Mouse (Mus musculus): ENCODE measurements around the gene Nags. TPM values are rescaled to one million over a fixed set of nuclear protein-coding genes. Genes with fewer than 3 reads are reported as not detected.

Nags gene
- polyA plus RNA-seq, 1 experiment = 0.16 TPM

DNA sequence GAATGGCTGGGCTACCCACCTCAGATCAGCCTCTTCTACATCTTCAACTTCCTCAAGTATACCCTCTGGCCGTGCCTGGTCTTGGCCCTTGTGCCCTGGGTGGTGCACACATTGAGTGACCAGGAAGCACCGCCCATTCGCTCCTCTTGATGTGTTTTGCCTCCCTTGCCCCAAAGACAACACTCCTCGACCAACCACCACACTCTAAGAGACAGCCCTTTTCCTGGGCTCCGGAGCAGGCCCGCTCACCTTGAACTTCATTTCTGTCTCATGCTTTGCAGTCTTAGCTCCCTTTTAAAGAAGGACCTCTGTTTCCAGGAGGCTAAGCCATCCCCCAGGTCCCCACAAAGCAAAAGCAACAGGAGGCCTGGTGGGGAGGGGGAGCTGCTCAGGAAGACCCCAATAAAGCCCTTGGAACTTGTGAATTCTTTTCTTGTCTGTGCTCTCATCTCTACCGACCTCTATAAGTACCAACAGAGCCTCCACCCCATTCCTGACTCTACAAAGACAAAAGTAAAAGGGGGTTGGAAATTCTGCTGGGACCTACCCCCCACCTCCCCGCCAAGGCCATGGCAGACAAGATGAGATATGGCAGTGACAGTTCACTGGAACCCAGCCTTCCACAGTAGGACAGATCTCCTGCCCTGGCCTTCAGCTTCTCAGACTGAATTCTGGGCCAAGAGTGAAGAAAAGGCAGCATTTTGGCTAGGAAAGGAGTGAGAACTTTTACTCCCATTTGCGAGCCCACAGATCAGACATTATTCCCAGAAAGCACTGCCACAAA lies 48.5 kb downstream of the Nags start:
- Histone ChIP-seq H3K4me1 (ENCODE audit: control insufficient read depth) (peaks cover 33% of the 10 kb centered on the region), H3K27me3 (ENCODE audit: control insufficient read depth) (no peaks in the 10 kb centered on the region), H3K36me3 (ENCODE audit: control insufficient read depth) (peaks cover 41% of the 10 kb centered on the region), H3K9me3 (ENCODE audit: control insufficient read depth, low read length) (no peaks in the 10 kb centered on the region), H3K4me3 (replicated peaks) (no peak overlapping the region)
- TF ChIP-seq TAL1 (IDR thresholded peaks at IDR 0.05; ENCODE audit: low read length) (no peak), GATA1 (IDR thresholded peaks at IDR 0.05; ENCODE audit: low read length) (no peak)

DNA sequence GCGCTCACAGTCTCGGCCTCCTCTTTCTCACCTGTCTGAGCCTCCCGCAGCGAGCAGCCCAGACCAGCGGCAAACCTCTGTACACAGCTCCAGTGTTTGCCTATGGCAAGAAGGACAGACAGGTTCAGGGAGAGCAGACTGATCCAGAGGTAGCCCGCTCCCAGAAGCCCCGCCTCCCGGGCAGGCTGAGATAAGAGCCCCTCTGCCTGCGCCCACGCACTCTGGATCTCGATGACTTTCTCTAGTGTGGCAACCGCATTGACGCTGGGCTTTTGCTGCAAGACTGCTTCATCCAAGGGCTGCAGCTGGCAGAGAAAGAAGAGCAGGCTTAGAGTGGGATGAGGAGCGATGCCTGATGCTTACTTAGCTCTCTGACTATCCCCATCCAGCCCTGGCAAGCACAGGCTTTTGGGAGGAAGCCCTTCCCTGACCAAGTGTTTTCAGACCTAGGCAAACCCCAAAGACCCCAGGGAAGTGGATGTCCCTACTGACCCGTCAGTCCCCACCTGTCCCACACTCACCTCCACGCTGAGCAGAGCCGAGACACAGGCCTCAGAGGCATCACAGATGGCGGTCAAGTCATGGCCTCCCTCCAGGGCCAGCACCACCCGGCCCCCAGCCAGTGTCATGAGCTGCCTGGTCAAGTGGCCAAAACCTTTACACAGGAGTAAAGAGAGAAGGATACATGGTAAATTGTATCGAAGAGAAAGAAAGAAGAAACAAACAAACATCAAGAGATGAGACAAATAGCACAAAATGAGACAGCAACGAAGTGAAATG lies 50.9 kb downstream of the Nags start:
- Histone ChIP-seq H3K36me3 (ENCODE audit: control insufficient read depth) (peaks cover 62% of the 10 kb centered on the region), H3K9me3 (ENCODE audit: control insufficient read depth, low read length) (no peaks in the 10 kb centered on the region), H3K27me3 (ENCODE audit: control insufficient read depth) (no peaks in the 10 kb centered on the region), H3K4me1 (ENCODE audit: control insufficient read depth) (peaks cover 10% of the 10 kb centered on the region), H3K4me3 (replicated peaks) (no peak overlapping the region)
- no peak for TF ChIP-seq TAL1 (IDR thresholded peaks at IDR 0.05; ENCODE audit: low read length)
- TF ChIP-seq GATA1 (IDR thresholded peaks at IDR 0.05; ENCODE audit: low read length) = no peak

- H3K4me3 ChIP-seq (replicated peaks) = no peak overlapping the region
Observed at GRCm38 (mm10) chr11:102198245-102198644, 52.9 kb downstream of the Nags start.

More at GRCm38 (mm10) chr11:102198245-102198644, 52.9 kb downstream of the Nags start:
- Histone ChIP-seq H3K27me3 (ENCODE audit: control insufficient read depth) (no peaks in the 10 kb centered on the region), H3K4me1 (ENCODE audit: control insufficient read depth) (peaks cover 7% of the 10 kb centered on the region), H3K36me3 (ENCODE audit: control insufficient read depth) (peaks cover 72% of the 10 kb centered on the region), H3K9me3 (ENCODE audit: control insufficient read depth, low read length) (no peaks in the 10 kb centered on the region)
- TF ChIP-seq TAL1 (IDR thresholded peaks at IDR 0.05; ENCODE audit: low read length) = no peak
- no peak for TF ChIP-seq GATA1 (IDR thresholded peaks at IDR 0.05; ENCODE audit: low read length)

Other genes starting within 250 kb of the Nags start
- gene Sost, start 178.5 kb upstream of the Nags start, polyA plus RNA-seq (2012) = 0.02 TPM in 1 of 2 replicates, not detected in the other
- gene Cfap97d1, start 161.2 kb upstream of the Nags start, polyA plus RNA-seq (2012) = not detected in 2 replicates
- gene Dusp3, start 158.5 kb upstream of the Nags start, polyA plus RNA-seq (2012) = 0.02 and 0.03 TPM in 2 replicates
- 0.05 TPM in 1 of 2 replicates, not detected in the other for gene Mpp3, start 117.1 kb upstream of the Nags start, polyA plus RNA-seq (2012)
- gene Cd300lg, start 104.0 kb upstream of the Nags start, polyA plus RNA-seq (2012) = not detected in 2 replicates
- 21.2 and 24.5 TPM in 2 replicates for gene Mpp2, start 57.0 kb upstream of the Nags start, polyA plus RNA-seq (2012)
- not detected in 2 replicates for gene Ppy, start 44.2 kb upstream of the Nags start, polyA plus RNA-seq (2012)
- gene Pyy, start 37.7 kb upstream of the Nags start, polyA plus RNA-seq (2012) = not detected in 2 replicates
- 1.1 and 1.7 TPM in 2 replicates for gene Tmem101, start 10.9 kb downstream of the Nags start, polyA plus RNA-seq (2012)
- 8.9 TPM in 2 replicates for gene Lsm12, start 39.8 kb downstream of the Nags start, polyA plus RNA-seq (2012)
- 0.30 and 0.50 TPM in 2 replicates for gene G6pc3, start 44.1 kb downstream of the Nags start, polyA plus RNA-seq (2012)
- gene Hdac5, start 84.7 kb downstream of the Nags start, polyA plus RNA-seq (2012) = 4.3 and 6.3 TPM in 2 replicates
- gene BC030867, start 103.4 kb downstream of the Nags start, polyA plus RNA-seq (2012) = 0.50 and 1.6 TPM in 2 replicates
- 0.01 and 0.02 TPM in 2 replicates for gene Asb16, start 123.2 kb downstream of the Nags start, polyA plus RNA-seq (2012)
- 8.1 and 8.9 TPM in 2 replicates for gene Tmub2, start 139.4 kb downstream of the Nags start, polyA plus RNA-seq (2012)
- 4.5 and 6.0 TPM in 2 replicates for gene Atxn7l3, start 151.1 kb downstream of the Nags start, polyA plus RNA-seq (2012)
- 10.3 and 12.3 TPM in 2 replicates for gene Ubtf, start 174.2 kb downstream of the Nags start, polyA plus RNA-seq (2012)
- 575 and 672 TPM in 2 replicates for gene Slc4a1, start 220.7 kb downstream of the Nags start, polyA plus RNA-seq (2012)
- 1.8 and 2.1 TPM in 2 replicates for gene Rundc3a, start 247.9 kb downstream of the Nags start, polyA plus RNA-seq (2012)

All from erythroblast, embryonic 14.5 days (primary cell).